Mouse (Mus musculus): ENCODE results near the gene Dpf3. TPM values are rescaled to one million over a fixed set of nuclear protein-coding genes. Genes with fewer than 3 reads are reported as not detected.
A peak's percentile ranks its signal among the peaks of the same experiment; 100 is the strongest.

The Dpf3 gene
- total RNA-seq, 4 experiments from 2014 or later: 16.3 to 26.0 (median 20.2) TPM

GRCm38 (mm10) chr12:83470085-83470484 is 17.4 kb downstream of the Dpf3 start:
- DNase-seq (ENCODE audit: low spot score in 2 of 2): no peak

GRCm38 (mm10) chr12:83466508-83467430 is 20.7 kb downstream of the Dpf3 start:
- DNase-seq (ENCODE audit: low spot score in 2 of 2): no peak

- no peak for DNase-seq (ENCODE audit: low spot score in 2 of 2)
Observed at GRCm38 (mm10) chr12:83466053-83466452, 21.5 kb downstream of the Dpf3 start.

- DNase-seq (ENCODE audit: low spot score in 2 of 2): no peak
Observed at GRCm38 (mm10) chr12:83460272-83460671, 27.2 kb downstream of the Dpf3 start.

GRCm38 (mm10) chr12:83454697-83455321 is 32.7 kb downstream of the Dpf3 start:
- no peak for DNase-seq (ENCODE audit: low spot score in 2 of 2)

GRCm38 (mm10) chr12:83451850-83452249 is 35.7 kb downstream of the Dpf3 start:
- no peak for DNase-seq (ENCODE audit: low spot score in 2 of 2)

GRCm38 (mm10) chr12:83450471-83450870 is 37.0 kb downstream of the Dpf3 start:
- DNase-seq (ENCODE audit: low spot score in 2 of 2): no peak

- DNase-seq (ENCODE audit: low spot score in 2 of 2): no peak
Observed at GRCm38 (mm10) chr12:83449202-83449601, 38.3 kb downstream of the Dpf3 start.

GRCm38 (mm10) chr12:83445587-83445986 is 41.9 kb downstream of the Dpf3 start:
- no peak for DNase-seq (ENCODE audit: low spot score in 2 of 2)

GRCm38 (mm10) chr12:83444448-83444847 is 43.1 kb downstream of the Dpf3 start:
- peak in 1 of 2 experiments; percentile 10 for DNase-seq (ENCODE audit: low spot score in 2 of 2)

- no peak for DNase-seq (ENCODE audit: low spot score in 2 of 2)
Observed at GRCm38 (mm10) chr12:83438002-83438401, 49.5 kb downstream of the Dpf3 start.

- no peak for DNase-seq (ENCODE audit: low spot score in 2 of 2)
Observed at GRCm38 (mm10) chr12:83433987-83434698, 53.4 kb downstream of the Dpf3 start.

GRCm38 (mm10) chr12:83433436-83433835 is 54.1 kb downstream of the Dpf3 start:
- no peak for DNase-seq (ENCODE audit: low spot score in 2 of 2)

GRCm38 (mm10) chr12:83430207-83430606 is 57.3 kb downstream of the Dpf3 start:
- DNase-seq (ENCODE audit: low spot score in 2 of 2): no peak

- no peak for DNase-seq (ENCODE audit: low spot score in 2 of 2)
Observed at GRCm38 (mm10) chr12:83428016-83428415, 59.5 kb downstream of the Dpf3 start.

- DNase-seq (ENCODE audit: low spot score in 2 of 2): no peak
Observed at GRCm38 (mm10) chr12:83427601-83428000, 59.9 kb downstream of the Dpf3 start.

- no peak for DNase-seq (ENCODE audit: low spot score in 2 of 2)
Observed at GRCm38 (mm10) chr12:83426326-83426725, 61.2 kb downstream of the Dpf3 start.

GRCm38 (mm10) chr12:83425736-83426135 is 61.8 kb downstream of the Dpf3 start:
- DNase-seq (ENCODE audit: low spot score in 2 of 2): no peak

GRCm38 (mm10) chr12:83424720-83425444 is 62.6 kb downstream of the Dpf3 start:
- peak in 1 of 2 experiments; percentile 17 for DNase-seq (ENCODE audit: low spot score in 2 of 2)

- DNase-seq (ENCODE audit: low spot score in 2 of 2): no peak
Observed at GRCm38 (mm10) chr12:83424086-83424719, 63.3 kb downstream of the Dpf3 start.

- DNase-seq (ENCODE audit: low spot score in 2 of 2): no peak
Observed at GRCm38 (mm10) chr12:83420346-83420745, 67.2 kb downstream of the Dpf3 start.
